Mouse (Mus musculus): Measurements from ENCODE around the gene Naaa. TPM values are rescaled to one million over a fixed set of nuclear protein-coding genes. Genes with fewer than 3 reads are reported as not detected.
A peak's percentile ranks its signal among the peaks of the same experiment; 100 is the strongest.

Gene Naaa
- polyA plus RNA-seq (2014; fragmentation: Nextera tagmentation; extraction: Ambion mirVana) = 17.1 and 19.6 TPM in 2 replicates

GRCm38 (mm10) chr5:92277437-92278394, at the start of gene Naaa:
Gene Naaa (minus strand): TSS chr5:92278170.
- H3K9ac ChIP-seq (replicated peaks; ENCODE audit: low read depth, low read length) = peak within 1 kb of the TSS; percentile 18; the same call in 1 of the 2 replicates
- H3K4me1 ChIP-seq (ENCODE audit: control insufficient read depth, insufficient read depth, low read length) = no peaks in the 10 kb centered on the region
- no peaks in the 10 kb centered on the region for H3K9me3 ChIP-seq (ENCODE audit: control insufficient read depth, low read depth, low read length)
- H3K27me3 ChIP-seq (ENCODE audit: control insufficient read depth, insufficient read depth, low read length) = no peaks in the 10 kb centered on the region
- no peak within 1 kb of the TSS for H3K27ac ChIP-seq (ENCODE audit: low read length)
- no peaks in the 10 kb centered on the region for H3K36me3 ChIP-seq (ENCODE audit: control insufficient read depth, insufficient read depth, low read length)
- 3% methylated on average over 53 of the region's 54 CpGs for WGBS
- H3K4me3 ChIP-seq (ENCODE audit: low read depth, low read length) = peak within 1 kb of the TSS; percentile 71
- peak; percentile 93 for ATAC-seq (ENCODE audit: insufficient number of reproducible peaks, insufficient read depth, low FRiP score, low read depth)
- H3K4me2 ChIP-seq (replicated peaks; ENCODE audit: low read depth, low read length) = peak within 1 kb of the TSS; percentile 91

GRCm38 (mm10) chr5:92327367-92327766, 49.4 kb upstream of the Naaa start:
- no peaks in the 10 kb centered on the region for H3K27me3 ChIP-seq (ENCODE audit: control insufficient read depth, insufficient read depth, low read length)
- H3K9me3 ChIP-seq (ENCODE audit: control insufficient read depth, low read depth, low read length) = no peaks in the 10 kb centered on the region
- H3K36me3 ChIP-seq (ENCODE audit: control insufficient read depth, insufficient read depth, low read length) = no peaks in the 10 kb centered on the region
- no peak overlapping the region for H3K4me3 ChIP-seq (ENCODE audit: low read depth, low read length)
- H3K4me2 ChIP-seq (replicated peaks; ENCODE audit: low read depth, low read length) = no peak overlapping the region
- no peak overlapping the region for H3K9ac ChIP-seq (replicated peaks; ENCODE audit: low read depth, low read length)
- WGBS = 71% methylated on average over 6 of the region's 6 CpGs
- H3K27ac ChIP-seq (ENCODE audit: low read length) = no peak overlapping the region
- ATAC-seq (ENCODE audit: insufficient number of reproducible peaks, insufficient read depth, low FRiP score, low read depth) = no peak
- peaks cover 9% of the 10 kb centered on the region; the same call in 1 of the 2 replicates for H3K4me1 ChIP-seq (ENCODE audit: control insufficient read depth, insufficient read depth, low read length)

GRCm38 (mm10) chr5:92323264-92323663, 45.3 kb upstream of the Naaa start:
- H3K36me3 ChIP-seq (ENCODE audit: control insufficient read depth, insufficient read depth, low read length) = no peaks in the 10 kb centered on the region
- H3K27ac ChIP-seq (ENCODE audit: low read length) = no peak overlapping the region
- no peak overlapping the region for H3K4me2 ChIP-seq (replicated peaks; ENCODE audit: low read depth, low read length)
- peak; percentile 23; the same call in 1 of the 2 replicates for ATAC-seq (ENCODE audit: insufficient number of reproducible peaks, insufficient read depth, low FRiP score, low read depth)
- no peaks in the 10 kb centered on the region for H3K4me1 ChIP-seq (ENCODE audit: control insufficient read depth, insufficient read depth, low read length)
- H3K27me3 ChIP-seq (ENCODE audit: control insufficient read depth, insufficient read depth, low read length) = no peaks in the 10 kb centered on the region
- H3K4me3 ChIP-seq (ENCODE audit: low read depth, low read length) = no peak overlapping the region
- no peak overlapping the region for H3K9ac ChIP-seq (replicated peaks; ENCODE audit: low read depth, low read length)
- 66% methylated on average over 5 of the region's 5 CpGs for WGBS
- H3K9me3 ChIP-seq (ENCODE audit: control insufficient read depth, low read depth, low read length) = no peaks in the 10 kb centered on the region

- no peak overlapping the region for H3K9ac ChIP-seq (replicated peaks; ENCODE audit: low read depth, low read length)
- H3K27me3 ChIP-seq (ENCODE audit: control insufficient read depth, insufficient read depth, low read length) = no peaks in the 10 kb centered on the region
- no peaks in the 10 kb centered on the region for H3K4me1 ChIP-seq (ENCODE audit: control insufficient read depth, insufficient read depth, low read length)
- WGBS = 85% methylated on average over 4 of the region's 4 CpGs
- no peaks in the 10 kb centered on the region for H3K9me3 ChIP-seq (ENCODE audit: control insufficient read depth, low read depth, low read length)
- H3K27ac ChIP-seq (ENCODE audit: low read length) = no peak overlapping the region
- H3K36me3 ChIP-seq (ENCODE audit: control insufficient read depth, insufficient read depth, low read length) = no peaks in the 10 kb centered on the region
- ATAC-seq (ENCODE audit: insufficient number of reproducible peaks, insufficient read depth, low FRiP score, low read depth) = no peak
- no peak overlapping the region for H3K4me3 ChIP-seq (ENCODE audit: low read depth, low read length)
- no peak overlapping the region for H3K4me2 ChIP-seq (replicated peaks; ENCODE audit: low read depth, low read length)
Observed at GRCm38 (mm10) chr5:92322612-92323011, 44.6 kb upstream of the Naaa start.

- WGBS = 46% methylated on average over 8 of the region's 8 CpGs
Observed at GRCm38 (mm10) chr5:92321631-92322400, 43.8 kb upstream of the Naaa start.

GRCm38 (mm10) chr5:92318596-92318995, 40.6 kb upstream of the Naaa start:
- Histone ChIP-seq H3K4me3 (ENCODE audit: low read depth, low read length) (no peak overlapping the region), H3K4me1 (ENCODE audit: control insufficient read depth, insufficient read depth, low read length) (no peaks in the 10 kb centered on the region), H3K4me2 (replicated peaks; ENCODE audit: low read depth, low read length) (no peak overlapping the region), H3K9ac (replicated peaks; ENCODE audit: low read depth, low read length) (no peak overlapping the region), H3K27ac (ENCODE audit: low read length) (no peak overlapping the region), H3K36me3 (ENCODE audit: control insufficient read depth, insufficient read depth, low read length) (no peaks in the 10 kb centered on the region), H3K27me3 (ENCODE audit: control insufficient read depth, insufficient read depth, low read length) (no peaks in the 10 kb centered on the region), H3K9me3 (ENCODE audit: control insufficient read depth, low read depth, low read length) (no peaks in the 10 kb centered on the region)
- 87% methylated on average over 14 of the region's 14 CpGs for WGBS
- ATAC-seq (ENCODE audit: insufficient number of reproducible peaks, insufficient read depth, low FRiP score, low read depth) = no peak

More at GRCm38 (mm10) chr5:92321631-92322400, 43.8 kb upstream of the Naaa start:
- H3K36me3 ChIP-seq (ENCODE audit: control insufficient read depth, insufficient read depth, low read length) = no peaks in the 10 kb centered on the region
- no peak overlapping the region for H3K4me3 ChIP-seq (ENCODE audit: low read depth, low read length)
- no peaks in the 10 kb centered on the region for H3K9me3 ChIP-seq (ENCODE audit: control insufficient read depth, low read depth, low read length)
- no peak overlapping the region for H3K9ac ChIP-seq (replicated peaks; ENCODE audit: low read depth, low read length)
- no peak overlapping the region for H3K27ac ChIP-seq (ENCODE audit: low read length)
- H3K4me1 ChIP-seq (ENCODE audit: control insufficient read depth, insufficient read depth, low read length) = no peaks in the 10 kb centered on the region
- H3K27me3 ChIP-seq (ENCODE audit: control insufficient read depth, insufficient read depth, low read length) = no peaks in the 10 kb centered on the region
- H3K4me2 ChIP-seq (replicated peaks; ENCODE audit: low read depth, low read length) = no peak overlapping the region
- no peak for ATAC-seq (ENCODE audit: insufficient number of reproducible peaks, insufficient read depth, low FRiP score, low read depth)

- WGBS = 73% methylated on average over 7 of the region's 7 CpGs
Observed at GRCm38 (mm10) chr5:92318119-92318518, 40.1 kb upstream of the Naaa start.

GRCm38 (mm10) chr5:92313776-92314175, 35.8 kb upstream of the Naaa start:
- no peaks in the 10 kb centered on the region for H3K9me3 ChIP-seq (ENCODE audit: control insufficient read depth, low read depth, low read length)
- no peak overlapping the region for H3K27ac ChIP-seq (ENCODE audit: low read length)
- WGBS = 57% methylated on average over 7 of the region's 7 CpGs
- no peak overlapping the region for H3K4me3 ChIP-seq (ENCODE audit: low read depth, low read length)
- no peak overlapping the region for H3K4me2 ChIP-seq (replicated peaks; ENCODE audit: low read depth, low read length)
- no peaks in the 10 kb centered on the region for H3K36me3 ChIP-seq (ENCODE audit: control insufficient read depth, insufficient read depth, low read length)
- no peaks in the 10 kb centered on the region for H3K27me3 ChIP-seq (ENCODE audit: control insufficient read depth, insufficient read depth, low read length)
- H3K9ac ChIP-seq (replicated peaks; ENCODE audit: low read depth, low read length) = no peak overlapping the region
- no peak for ATAC-seq (ENCODE audit: insufficient number of reproducible peaks, insufficient read depth, low FRiP score, low read depth)
- H3K4me1 ChIP-seq (ENCODE audit: control insufficient read depth, insufficient read depth, low read length) = peaks cover 1% of the 10 kb centered on the region; the same call in 1 of the 2 replicates

More at GRCm38 (mm10) chr5:92318119-92318518, 40.1 kb upstream of the Naaa start:
- Histone ChIP-seq H3K4me1 (ENCODE audit: control insufficient read depth, insufficient read depth, low read length) (no peaks in the 10 kb centered on the region), H3K27ac (ENCODE audit: low read length) (no peak overlapping the region), H3K36me3 (ENCODE audit: control insufficient read depth, insufficient read depth, low read length) (no peaks in the 10 kb centered on the region), H3K9ac (replicated peaks; ENCODE audit: low read depth, low read length) (no peak overlapping the region), H3K4me3 (ENCODE audit: low read depth, low read length) (no peak overlapping the region), H3K9me3 (ENCODE audit: control insufficient read depth, low read depth, low read length) (no peaks in the 10 kb centered on the region), H3K4me2 (replicated peaks; ENCODE audit: low read depth, low read length) (no peak overlapping the region), H3K27me3 (ENCODE audit: control insufficient read depth, insufficient read depth, low read length) (no peaks in the 10 kb centered on the region)
- no peak for ATAC-seq (ENCODE audit: insufficient number of reproducible peaks, insufficient read depth, low FRiP score, low read depth)

Data from stomach, embryonic 14.5 days (tissue).